Mouse (Mus musculus) hematopoietic stem cell, adult 5-6 weeks (primary cell): ENCODE measurements around the gene Zfp386. TPM values are rescaled to one million over a fixed set of nuclear protein-coding genes. Genes with fewer than 3 reads are reported as not detected.
A peak's percentile ranks its signal among the peaks of the same experiment; 100 is the strongest.

Experiments
- ATAC-seq, 2 experiments: fragments of 125-278 bp in 1 of 2; replicated peaks in 1 of 2; 2 replicates each; pipeline ENCODE4 v1.8.0; 2016 to 2017; ENCODE audit warnings: inconsistent platforms in 2 of 2, mild to moderate bottlenecking in 2 of 2, moderate number of reproducible peaks in 2 of 2, low read depth in 1 of 2, moderate TSS enrichment in 1 of 2; ENCODE audit not compliant: low FRiP score in 2 of 2, poor library complexity in 2 of 2, severe bottlenecking in 2 of 2, insufficient read depth in 1 of 2, low TSS enrichment in 1 of 2
- total RNA-seq: library from RNA; stranded (forward); fragments of 172-1452, 232-1000 nt; gene quantifications from 2 replicates; pipeline ENCODE4 v1.2.3, GENCODE M21; 2017

Zfp386 gene
- total RNA-seq: 78.7 and 85.0 TPM in 2 replicates

GRCm38 (mm10) chr12:116047440-116048377 is at the start of gene Zfp386:
Gene Zfp386 (plus strand): TSS chr12:116047724.
- ATAC-seq: peak; percentile 99

GRCm38 (mm10) chr12:115999784-116000183 is 47.7 kb upstream of the Zfp386 start:
- peak; percentile 56 to 76; a peak in 3 of 4 replicates for ATAC-seq

GRCm38 (mm10) chr12:116002946-116003345 is 44.6 kb upstream of the Zfp386 start:
- peak in 1 of 2 experiments; percentile 67; a peak in 1 of 4 replicates for ATAC-seq

GRCm38 (mm10) chr12:116010812-116011211 is 36.7 kb upstream of the Zfp386 start:
- ATAC-seq: peak; percentile 56 to 67; a peak in 3 of 4 replicates

GRCm38 (mm10) chr12:116028095-116028494 is 19.4 kb upstream of the Zfp386 start:
- peak; percentile 73 to 78; a peak in 3 of 4 replicates for ATAC-seq

GRCm38 (mm10) chr12:116035346-116035745 is 12.2 kb upstream of the Zfp386 start:
- ATAC-seq: no peak

- ATAC-seq: no peak
Measured at GRCm38 (mm10) chr12:116044785-116045184, 2.7 kb upstream of the Zfp386 start.

- no peak for ATAC-seq
Measured at GRCm38 (mm10) chr12:116048766-116049165, 1.2 kb downstream of the Zfp386 start.

GRCm38 (mm10) chr12:116049236-116049635 is 1.7 kb downstream of the Zfp386 start:
- ATAC-seq: no peak

- ATAC-seq: no peak
Measured at GRCm38 (mm10) chr12:116049701-116050100, 2.2 kb downstream of the Zfp386 start.

GRCm38 (mm10) chr12:116054342-116054741 is 6.8 kb downstream of the Zfp386 start:
- no peak for ATAC-seq

- no peak for ATAC-seq
Measured at GRCm38 (mm10) chr12:116056112-116056511, 8.6 kb downstream of the Zfp386 start.

- no peak for ATAC-seq
Measured at GRCm38 (mm10) chr12:116061561-116062193, 14.2 kb downstream of the Zfp386 start.

GRCm38 (mm10) chr12:116062194-116062583 is 14.7 kb downstream of the Zfp386 start:
- no peak for ATAC-seq

- ATAC-seq: no peak
Measured at GRCm38 (mm10) chr12:116063020-116063419, 15.5 kb downstream of the Zfp386 start.

- ATAC-seq: peak; percentile 88 to 93
Measured at GRCm38 (mm10) chr12:116071023-116071422, 23.5 kb downstream of the Zfp386 start.

GRCm38 (mm10) chr12:116077074-116077854 is 29.7 kb downstream of the Zfp386 start, which contains the start of gene Vipr2:
Gene Vipr2 (plus strand): TSS chr12:116077726.
- peak; percentile 87 to 89 for ATAC-seq
